Mouse (Mus musculus) neural tube, embryonic 15.5 days (tissue): ENCODE measurements around the gene Rtp2. TPM values are rescaled to one million over a fixed set of nuclear protein-coding genes. Genes with fewer than 3 reads are reported as not detected.
"Not testable (repeated sequence)": the region's sequence is repeated elsewhere in the genome, so short reads cannot be mapped to it uniquely, and the experiment has no call there.

Experiments
- ATAC-seq: fragments of 200-750 bp; cut with Nextera tagmentation; 2 replicates; pipeline ENCODE4 v1.8.0; 2017; ENCODE audit warnings: mild to moderate bottlenecking, moderate TSS enrichment, moderate library complexity; ENCODE audit not compliant: low FRiP score
- H3K27ac ChIP-seq: fragments of 300-500 bp; sonication (generic); replicated peaks from 2 replicates; pipeline ENCODE4 v1.5.1; 2015; ENCODE audit warnings: mild to moderate bottlenecking, inconsistent platforms
- H3K27me3 ChIP-seq: fragments of 300-500 bp; sonication (generic); replicated peaks from 2 replicates; pipeline ENCODE4 v1.6.1; 2015; ENCODE audit warnings: inconsistent platforms
- H3K36me3 ChIP-seq: fragments of 300-500 bp; sonication (generic); 2 replicates; pipeline ENCODE4 v1.6.1; 2015; ENCODE audit warnings: inconsistent platforms
- H3K4me1 ChIP-seq: fragments of 300-500 bp; sonication (generic); 2 replicates; pipeline ENCODE4 v1.6.1; 2015; ENCODE audit warnings: inconsistent platforms
- H3K4me2 ChIP-seq: fragments of 300-500 bp; sonication (generic); 2 replicates; pipeline ENCODE4 v1.6.1; 2015; ENCODE audit warnings: inconsistent platforms, mild to moderate bottlenecking, moderate library complexity
- H3K4me3 ChIP-seq: fragments of 300-500 bp; sonication (generic); replicated peaks from 2 replicates; pipeline ENCODE4 v1.5.1; 2015; ENCODE audit warnings: mild to moderate bottlenecking, inconsistent platforms
- H3K9ac ChIP-seq: fragments of 300-500 bp; sonication (generic); replicated peaks from 2 replicates; pipeline ENCODE4 v1.6.1; 2015; ENCODE audit warnings: mild to moderate bottlenecking, inconsistent platforms
- H3K9me3 ChIP-seq: fragments of 300-500 bp; sonication (generic); replicated peaks from 2 replicates; pipeline ENCODE4 v1.6.1; 2016; ENCODE audit warnings: inconsistent platforms
- WGBS: fragments of 180-500 bp; shearing (Covaris S2); methylation state at CpG from one replicate; pipeline ENCODE4 v1.1.7; 2015; ENCODE audit warnings: mixed read lengths; 5-methylcytosine and 5-hydroxymethylcytosine counted together
- polyA plus RNA-seq: library from polyadenylated mRNA; unstranded; fragments of >200 nt; fragmentation: Nextera tagmentation; extraction: Ambion mirVana; gene quantifications from 2 replicates; pipeline ENCODE4 v1.2.1, GENCODE M21; 2015

The Rtp2 gene
- polyA plus RNA-seq, 1 experiment from 2014 or later: not detected

- no peak overlapping the region for H3K4me3 ChIP-seq
- no peaks in the 10 kb centered on the region for H3K27me3 ChIP-seq
- H3K27ac ChIP-seq: no peak overlapping the region
- WGBS: 54% methylated on average over 3 of the region's 3 CpGs
- no peaks in the 10 kb centered on the region for H3K9me3 ChIP-seq
- H3K4me1 ChIP-seq: no peaks in the 10 kb centered on the region
- H3K9ac ChIP-seq: no peak overlapping the region
- H3K36me3 ChIP-seq: no peaks in the 10 kb centered on the region
- no peak overlapping the region for H3K4me2 ChIP-seq
- no peak for ATAC-seq
Measured at GRCm38 (mm10) chr16:23944801-23945200, 12.6 kb upstream of the Rtp2 start.

- WGBS: 80% methylated on average over 2 of the region's 2 CpGs
- H3K4me3 ChIP-seq: no peak overlapping the region
- H3K9ac ChIP-seq: no peak overlapping the region
- no peak overlapping the region for H3K4me2 ChIP-seq
- H3K27me3 ChIP-seq: no peaks in the 10 kb centered on the region
- H3K36me3 ChIP-seq: no peaks in the 10 kb centered on the region
- H3K4me1 ChIP-seq: no peaks in the 10 kb centered on the region
- H3K9me3 ChIP-seq: no peaks in the 10 kb centered on the region
- H3K27ac ChIP-seq: no peak overlapping the region
- no peak for ATAC-seq
Measured at GRCm38 (mm10) chr16:23934397-23934796, 2.2 kb upstream of the Rtp2 start.

GRCm38 (mm10) chr16:23931275-23931674, 919 bp downstream of the Rtp2 start:
- Histone ChIP-seq H3K9me3 (no peaks in the 10 kb centered on the region), H3K27me3 (no peaks in the 10 kb centered on the region), H3K36me3 (no peaks in the 10 kb centered on the region), H3K4me3 (no peak overlapping the region), H3K4me2 (no peak overlapping the region), H3K27ac (no peak overlapping the region), H3K9ac (no peak overlapping the region), H3K4me1 (no peaks in the 10 kb centered on the region)
- 83% methylated on average over 18 of the region's 18 CpGs for WGBS
- ATAC-seq: no peak

GRCm38 (mm10) chr16:23930426-23931073, 1.6 kb downstream of the Rtp2 start:
- Histone ChIP-seq H3K9ac (no peak overlapping the region), H3K4me2 (no peak overlapping the region), H3K4me1 (no peaks in the 10 kb centered on the region), H3K27ac (no peak overlapping the region), H3K27me3 (no peaks in the 10 kb centered on the region), H3K4me3 (no peak overlapping the region), H3K9me3 (no peaks in the 10 kb centered on the region), H3K36me3 (no peaks in the 10 kb centered on the region)
- no peak for ATAC-seq
- 92% methylated on average over 3 of the region's 3 CpGs for WGBS

- no peak overlapping the region for H3K9ac ChIP-seq
- H3K27ac ChIP-seq: no peak overlapping the region
- no peak overlapping the region for H3K4me2 ChIP-seq
- no peaks in the 10 kb centered on the region for H3K9me3 ChIP-seq
- H3K4me1 ChIP-seq: no peaks in the 10 kb centered on the region
- H3K36me3 ChIP-seq: no peaks in the 10 kb centered on the region
- H3K27me3 ChIP-seq: no peaks in the 10 kb centered on the region
- ATAC-seq: no peak
- WGBS: 92% methylated on average over 33 of the region's 33 CpGs
- H3K4me3 ChIP-seq: no peak overlapping the region
Measured at GRCm38 (mm10) chr16:23927301-23928114, 4.7 kb downstream of the Rtp2 start.

GRCm38 (mm10) chr16:23922906-23923305, 9.3 kb downstream of the Rtp2 start:
- no peak overlapping the region for H3K27ac ChIP-seq
- H3K4me2 ChIP-seq: no peak overlapping the region
- no peak for ATAC-seq
- no peak overlapping the region for H3K4me3 ChIP-seq
- H3K27me3 ChIP-seq: no peaks in the 10 kb centered on the region
- H3K9me3 ChIP-seq: no peaks in the 10 kb centered on the region
- H3K9ac ChIP-seq: no peak overlapping the region
- no peaks in the 10 kb centered on the region for H3K36me3 ChIP-seq
- 100% methylated on average over 1 of the region's 1 CpGs for WGBS
- no peaks in the 10 kb centered on the region for H3K4me1 ChIP-seq

GRCm38 (mm10) chr16:23921697-23922096, 10.5 kb downstream of the Rtp2 start:
- Histone ChIP-seq H3K4me3 (no peak overlapping the region), H3K36me3 (no peaks in the 10 kb centered on the region), H3K4me2 (no peak overlapping the region), H3K9me3 (no peaks in the 10 kb centered on the region), H3K4me1 (no peaks in the 10 kb centered on the region), H3K27ac (no peak overlapping the region), H3K27me3 (no peaks in the 10 kb centered on the region), H3K9ac (no peak overlapping the region)
- WGBS: 77% methylated on average over 5 of the region's 5 CpGs
- no peak for ATAC-seq

GRCm38 (mm10) chr16:23919418-23919817, 12.8 kb downstream of the Rtp2 start:
- Histone ChIP-seq H3K27ac (no peak overlapping the region), H3K9me3 (no peaks in the 10 kb centered on the region), H3K4me1 (no peaks in the 10 kb centered on the region), H3K4me3 (no peak overlapping the region), H3K9ac (no peak overlapping the region), H3K36me3 (no peaks in the 10 kb centered on the region), H3K27me3 (no peaks in the 10 kb centered on the region), H3K4me2 (no peak overlapping the region)
- WGBS: 84% methylated on average over 2 of the region's 2 CpGs
- ATAC-seq: no peak

- no peaks in the 10 kb centered on the region for H3K4me1 ChIP-seq
- H3K4me3 ChIP-seq: no peak overlapping the region
- H3K27ac ChIP-seq: no peak overlapping the region
- H3K4me2 ChIP-seq: no peak overlapping the region
- H3K36me3 ChIP-seq: no peaks in the 10 kb centered on the region
- ATAC-seq: no peak
- WGBS: 49% methylated on average over 3 of the region's 3 CpGs
- H3K9me3 ChIP-seq: no peaks in the 10 kb centered on the region
- no peaks in the 10 kb centered on the region for H3K27me3 ChIP-seq
- H3K9ac ChIP-seq: no peak overlapping the region
Measured at GRCm38 (mm10) chr16:23913401-23913800, 18.8 kb downstream of the Rtp2 start.

GRCm38 (mm10) chr16:23912741-23913140, 19.5 kb downstream of the Rtp2 start:
- H3K9ac ChIP-seq: no peak overlapping the region
- no peaks in the 10 kb centered on the region for H3K4me1 ChIP-seq

GRCm38 (mm10) chr16:23909015-23909354, 23.2 kb downstream of the Rtp2 start:
- H3K4me1 ChIP-seq, ATAC-seq, H3K27me3 ChIP-seq, H3K9me3 ChIP-seq, H3K9ac ChIP-seq, H3K4me3 ChIP-seq, H3K36me3 ChIP-seq, H3K27ac ChIP-seq, H3K4me2 ChIP-seq: not testable (repeated sequence)
- 87% methylated on average over 3 of the region's 3 CpGs for WGBS

More at GRCm38 (mm10) chr16:23912741-23913140, 19.5 kb downstream of the Rtp2 start:
- no peak for ATAC-seq
- H3K27ac ChIP-seq: no peak overlapping the region
- no peak overlapping the region for H3K4me3 ChIP-seq
- H3K9me3 ChIP-seq: no peaks in the 10 kb centered on the region
- no peaks in the 10 kb centered on the region for H3K36me3 ChIP-seq
- H3K27me3 ChIP-seq: no peaks in the 10 kb centered on the region
- no peak overlapping the region for H3K4me2 ChIP-seq
- 81% methylated on average over 13 of the region's 13 CpGs for WGBS
